Mouse (Mus musculus): ENCODE data around the gene Pmm1. TPM values are rescaled to one million over a fixed set of nuclear protein-coding genes. Genes with fewer than 3 reads are reported as not detected.

The Pmm1 gene
- polyA plus RNA-seq, 1 experiment from 2014 or later: 19.7 TPM

DNA sequence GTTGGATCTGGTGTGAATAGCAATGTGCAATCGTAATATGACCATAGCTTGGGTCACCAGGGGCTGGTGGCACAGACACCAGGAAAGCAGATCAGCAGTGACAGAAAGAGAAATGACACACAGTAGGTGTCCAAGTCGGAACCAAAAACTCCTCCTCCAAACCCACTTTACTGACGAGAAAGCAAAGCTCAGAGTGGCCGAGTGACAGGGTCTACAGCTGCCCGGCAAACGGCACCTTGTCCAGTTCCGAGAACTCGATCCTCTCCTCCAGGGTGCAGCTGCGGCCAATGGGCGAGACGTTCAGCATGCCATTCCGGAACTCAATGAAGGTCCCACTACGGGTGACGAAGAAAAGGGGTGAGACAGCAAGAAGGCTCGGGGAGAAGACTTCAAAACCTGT is 5.3 kb downstream of the Pmm1 start:
- H3K27me3 ChIP-seq (ENCODE audit: control insufficient read depth, insufficient read depth, low read length): no peaks in the 10 kb centered on the region
- no peak overlapping the region for H3K27ac ChIP-seq (replicated peaks in 1 of 2; ENCODE audit: control insufficient read depth in 1 of 2, insufficient read depth in 1 of 2, low read depth in 2 of 2, low read length in 2 of 2)
- 90% methylated on average over 15 of the region's 15 CpGs for WGBS
- no peaks in the 10 kb centered on the region for H3K9me3 ChIP-seq (ENCODE audit: control insufficient read depth, low read length)
- 0 out of 4 replicates have a peak, but pooled peaks cover 0 to 6% of the 10 kb centered on the region in 2 experiments for H3K4me1 ChIP-seq (ENCODE audit: control insufficient read depth in 2 of 2, insufficient read depth in 2 of 2, low read length in 2 of 2)
- no peak overlapping the region for H3K4me3 ChIP-seq (ENCODE audit: control insufficient read depth in 1 of 2, insufficient read depth in 1 of 2, low read depth in 1 of 2, low read length in 2 of 2)
- H3K4me2 ChIP-seq (ENCODE audit: low read length): no peak overlapping the region
- H3K9ac ChIP-seq (ENCODE audit: low read length): no peak overlapping the region
- ATAC-seq (ENCODE audit: insufficient number of reproducible peaks, insufficient read depth, low FRiP score, low read depth): no peak
- peaks cover 21% of the 10 kb centered on the region for H3K36me3 ChIP-seq (ENCODE audit: control insufficient read depth, insufficient read depth, low read length)

DNA sequence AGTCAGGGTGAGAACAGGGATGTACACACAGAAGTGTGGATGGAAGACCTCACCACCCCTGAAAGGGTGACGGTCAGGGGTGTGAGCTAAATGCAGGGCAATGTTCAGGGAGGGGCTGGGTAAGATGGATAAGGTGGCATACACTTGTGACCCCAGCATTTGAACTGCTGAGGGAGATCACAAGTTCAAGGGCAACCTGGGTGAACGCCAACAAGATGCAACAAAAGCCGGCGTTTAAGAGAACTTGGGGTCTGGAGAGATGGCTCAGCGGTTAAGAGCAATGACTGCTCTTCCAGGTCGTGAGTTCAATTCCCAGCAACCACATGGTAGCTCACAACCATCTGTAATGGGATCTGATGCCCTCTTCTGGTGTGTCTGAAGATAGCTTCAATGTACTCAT is 6.0 kb downstream of the Pmm1 start:
- no peaks in the 10 kb centered on the region for H3K9me3 ChIP-seq (ENCODE audit: control insufficient read depth, low read length)
- H3K27me3 ChIP-seq (ENCODE audit: control insufficient read depth, insufficient read depth, low read length): no peaks in the 10 kb centered on the region
- no peak for ATAC-seq (ENCODE audit: insufficient number of reproducible peaks, insufficient read depth, low FRiP score, low read depth)
- H3K27ac ChIP-seq (replicated peaks in 1 of 2; ENCODE audit: control insufficient read depth in 1 of 2, insufficient read depth in 1 of 2, low read depth in 2 of 2, low read length in 2 of 2): no peak overlapping the region
- 0 out of 4 replicates have a peak, but pooled peaks cover 0 to 5% of the 10 kb centered on the region in 2 experiments for H3K4me1 ChIP-seq (ENCODE audit: control insufficient read depth in 2 of 2, insufficient read depth in 2 of 2, low read length in 2 of 2)
- no peak overlapping the region for H3K9ac ChIP-seq (ENCODE audit: low read length)
- H3K36me3 ChIP-seq (ENCODE audit: control insufficient read depth, insufficient read depth, low read length): peaks cover 21% of the 10 kb centered on the region
- H3K4me2 ChIP-seq (ENCODE audit: low read length): no peak overlapping the region
- 92% methylated on average over 6 of the region's 6 CpGs for WGBS
- no peak overlapping the region for H3K4me3 ChIP-seq (ENCODE audit: control insufficient read depth in 1 of 2, insufficient read depth in 1 of 2, low read depth in 1 of 2, low read length in 2 of 2)

DNA sequence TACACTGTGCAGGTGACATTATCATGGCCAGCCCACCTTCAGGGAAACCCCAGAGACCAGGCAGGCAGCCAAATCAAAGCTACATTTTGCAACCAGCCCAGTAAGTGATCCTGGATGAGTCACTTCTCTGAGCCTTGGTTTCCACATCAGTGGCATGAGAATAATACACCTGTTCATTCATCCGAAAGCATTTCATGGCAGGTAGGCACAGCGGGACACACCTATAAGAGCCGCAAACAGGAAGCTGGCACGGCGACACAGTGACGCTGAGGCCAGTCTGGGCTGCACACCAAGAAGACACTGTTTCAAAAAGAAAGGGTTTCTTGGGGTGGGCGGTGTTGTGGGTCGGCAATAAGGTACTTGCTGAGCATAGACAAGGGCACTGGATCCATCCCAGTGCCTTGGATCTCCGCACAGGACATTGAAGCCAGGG is 6.6 kb downstream of the Pmm1 start:
- no peak overlapping the region for H3K9ac ChIP-seq (ENCODE audit: low read length)
- H3K4me1 ChIP-seq (ENCODE audit: control insufficient read depth in 2 of 2, insufficient read depth in 2 of 2, low read length in 2 of 2): no peaks in the 10 kb centered on the region
- H3K4me3 ChIP-seq (ENCODE audit: control insufficient read depth in 1 of 2, insufficient read depth in 1 of 2, low read depth in 1 of 2, low read length in 2 of 2): no peak overlapping the region
- peaks cover 21% of the 10 kb centered on the region for H3K36me3 ChIP-seq (ENCODE audit: control insufficient read depth, insufficient read depth, low read length)
- no peak overlapping the region for H3K4me2 ChIP-seq (ENCODE audit: low read length)
- 95% methylated on average over 9 of the region's 9 CpGs for WGBS
- no peaks in the 10 kb centered on the region for H3K9me3 ChIP-seq (ENCODE audit: control insufficient read depth, low read length)
- no peak for ATAC-seq (ENCODE audit: insufficient number of reproducible peaks, insufficient read depth, low FRiP score, low read depth)
- H3K27me3 ChIP-seq (ENCODE audit: control insufficient read depth, insufficient read depth, low read length): no peaks in the 10 kb centered on the region
- H3K27ac ChIP-seq (replicated peaks in 1 of 2; ENCODE audit: control insufficient read depth in 1 of 2, insufficient read depth in 1 of 2, low read depth in 2 of 2, low read length in 2 of 2): no peak overlapping the region

DNA sequence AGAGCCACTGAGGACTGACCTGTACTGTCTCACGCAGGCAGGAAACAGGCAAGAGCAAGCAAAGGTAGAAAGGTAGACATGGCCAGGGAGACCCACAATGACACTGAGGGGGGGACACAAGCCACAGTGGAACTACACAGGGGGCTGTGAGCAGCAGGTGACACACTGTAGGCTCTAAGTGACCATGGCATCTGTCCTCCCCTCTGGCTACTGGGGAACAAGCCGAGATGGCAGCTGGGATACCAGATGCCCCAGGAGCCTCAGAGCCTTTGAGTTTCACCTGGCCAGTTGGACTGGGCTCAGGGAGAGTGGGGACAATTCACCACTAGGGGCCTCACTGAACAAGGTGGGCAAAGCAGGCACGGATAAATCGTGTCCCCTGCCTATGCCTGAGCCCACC is 8.4 kb downstream of the Pmm1 start:
- 77% methylated on average over 4 of the region's 4 CpGs for WGBS
- no peak overlapping the region for H3K27ac ChIP-seq (replicated peaks in 1 of 2; ENCODE audit: control insufficient read depth in 1 of 2, insufficient read depth in 1 of 2, low read depth in 2 of 2, low read length in 2 of 2)

DNA sequence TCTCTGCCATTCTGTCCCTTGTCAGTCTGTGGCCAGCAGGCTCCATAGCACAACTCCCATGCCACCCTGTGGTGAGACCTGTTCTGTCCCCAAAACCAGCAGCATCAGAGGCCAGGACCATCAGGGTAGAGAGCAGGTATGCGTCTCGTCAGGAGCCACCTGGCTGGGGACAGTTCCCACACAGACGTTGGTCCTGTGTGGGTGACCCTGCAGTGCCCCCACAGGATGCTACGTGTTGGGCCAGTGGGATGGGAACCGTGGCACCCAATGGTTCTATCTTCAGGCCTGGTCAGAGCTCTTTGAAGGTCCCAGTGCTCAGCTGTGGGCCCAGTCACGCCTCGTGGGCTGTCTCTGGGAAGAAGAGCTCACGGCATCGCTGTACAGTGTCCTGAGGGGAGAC is 9.6 kb downstream of the Pmm1 start:
- no peak overlapping the region for H3K4me3 ChIP-seq (ENCODE audit: control insufficient read depth in 1 of 2, insufficient read depth in 1 of 2, low read depth in 1 of 2, low read length in 2 of 2)
- H3K27me3 ChIP-seq (ENCODE audit: control insufficient read depth, insufficient read depth, low read length): no peaks in the 10 kb centered on the region
- no peak for ATAC-seq (ENCODE audit: insufficient number of reproducible peaks, insufficient read depth, low FRiP score, low read depth)
- no peaks in the 10 kb centered on the region for H3K9me3 ChIP-seq (ENCODE audit: control insufficient read depth, low read length)
- no peak overlapping the region for H3K9ac ChIP-seq (ENCODE audit: low read length)
- peaks cover 21% of the 10 kb centered on the region for H3K36me3 ChIP-seq (ENCODE audit: control insufficient read depth, insufficient read depth, low read length)
- H3K27ac ChIP-seq (replicated peaks in 1 of 2; ENCODE audit: control insufficient read depth in 1 of 2, insufficient read depth in 1 of 2, low read depth in 2 of 2, low read length in 2 of 2): no peak overlapping the region
- no peak overlapping the region for H3K4me2 ChIP-seq (ENCODE audit: low read length)
- WGBS: 88% methylated on average over 9 of the region's 9 CpGs
- no peaks in the 10 kb centered on the region for H3K4me1 ChIP-seq (ENCODE audit: control insufficient read depth in 2 of 2, insufficient read depth in 2 of 2, low read length in 2 of 2)

More for the DNA sequence above, 8.4 kb downstream of the Pmm1 start:
- no peak overlapping the region for H3K4me3 ChIP-seq (ENCODE audit: control insufficient read depth in 1 of 2, insufficient read depth in 1 of 2, low read depth in 1 of 2, low read length in 2 of 2)
- H3K9ac ChIP-seq (ENCODE audit: low read length): no peak overlapping the region
- peaks cover 21% of the 10 kb centered on the region for H3K36me3 ChIP-seq (ENCODE audit: control insufficient read depth, insufficient read depth, low read length)
- no peak overlapping the region for H3K4me2 ChIP-seq (ENCODE audit: low read length)
- no peak for ATAC-seq (ENCODE audit: insufficient number of reproducible peaks, insufficient read depth, low FRiP score, low read depth)
- no peaks in the 10 kb centered on the region for H3K27me3 ChIP-seq (ENCODE audit: control insufficient read depth, insufficient read depth, low read length)
- H3K4me1 ChIP-seq (ENCODE audit: control insufficient read depth in 2 of 2, insufficient read depth in 2 of 2, low read length in 2 of 2): no peaks in the 10 kb centered on the region
- H3K9me3 ChIP-seq (ENCODE audit: control insufficient read depth, low read length): no peaks in the 10 kb centered on the region

DNA sequence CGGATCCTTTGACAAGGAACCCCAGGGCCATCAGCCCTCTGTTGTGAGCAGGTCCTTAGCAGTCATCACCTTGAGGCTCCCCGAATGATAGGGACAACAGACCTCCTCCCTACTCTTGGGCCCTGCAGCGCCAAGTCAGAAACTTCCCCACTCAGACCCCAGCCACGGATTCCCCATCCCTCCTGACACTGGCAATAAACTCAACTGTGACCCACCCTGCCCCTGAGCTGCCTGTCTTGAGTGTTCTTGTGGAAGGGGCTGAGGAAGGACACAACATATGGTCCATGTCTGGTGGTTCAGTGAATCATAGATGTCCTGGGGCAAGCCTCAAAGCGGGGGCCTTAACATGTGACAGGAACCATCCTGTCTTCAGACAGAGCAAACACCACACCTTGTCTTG is 10.0 kb downstream of the Pmm1 start:
- H3K4me3 ChIP-seq (ENCODE audit: control insufficient read depth in 1 of 2, insufficient read depth in 1 of 2, low read depth in 1 of 2, low read length in 2 of 2): no peak overlapping the region
- no peak overlapping the region for H3K4me2 ChIP-seq (ENCODE audit: low read length)
- H3K36me3 ChIP-seq (ENCODE audit: control insufficient read depth, insufficient read depth, low read length): peaks cover 21% of the 10 kb centered on the region
- no peaks in the 10 kb centered on the region for H3K27me3 ChIP-seq (ENCODE audit: control insufficient read depth, insufficient read depth, low read length)
- H3K4me1 ChIP-seq (ENCODE audit: control insufficient read depth in 2 of 2, insufficient read depth in 2 of 2, low read length in 2 of 2): no peaks in the 10 kb centered on the region
- H3K9ac ChIP-seq (ENCODE audit: low read length): no peak overlapping the region
- H3K27ac ChIP-seq (replicated peaks in 1 of 2; ENCODE audit: control insufficient read depth in 1 of 2, insufficient read depth in 1 of 2, low read depth in 2 of 2, low read length in 2 of 2): no peak overlapping the region
- WGBS: 82% methylated on average over 5 of the region's 5 CpGs
- H3K9me3 ChIP-seq (ENCODE audit: control insufficient read depth, low read length): no peaks in the 10 kb centered on the region
- ATAC-seq (ENCODE audit: insufficient number of reproducible peaks, insufficient read depth, low FRiP score, low read depth): no peak

DNA sequence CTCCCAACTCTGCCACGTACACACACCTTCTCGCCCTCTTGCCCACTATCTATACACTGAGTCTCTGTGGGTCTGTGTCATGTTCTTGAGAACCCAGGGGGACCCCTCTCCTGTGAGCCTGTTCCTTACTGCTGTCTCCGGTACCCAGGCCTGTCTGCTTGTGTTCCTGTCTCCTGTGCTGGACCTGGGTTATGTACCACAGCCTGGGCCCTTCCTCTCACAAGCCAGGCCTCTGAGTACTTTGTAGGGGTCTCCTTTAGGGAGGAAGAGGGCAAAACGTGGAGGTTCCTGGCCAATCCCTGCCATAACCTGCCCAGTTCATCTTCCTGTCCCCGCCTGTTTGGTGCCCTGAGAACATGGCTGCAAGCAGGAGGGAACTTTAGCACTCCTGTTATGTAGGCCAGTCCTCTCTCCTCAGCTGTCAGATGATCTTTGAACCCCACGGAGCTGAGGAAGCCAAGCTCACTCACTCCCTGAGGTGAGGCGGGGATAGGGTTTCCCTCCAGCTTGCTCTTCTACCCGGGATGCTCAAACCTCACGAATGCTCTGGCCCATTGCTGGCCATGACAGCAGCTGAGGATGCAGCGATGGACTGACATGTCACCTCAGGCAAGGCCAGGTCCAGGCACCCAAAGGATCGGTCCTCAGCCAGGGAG is 11.1 kb downstream of the Pmm1 start:
- no peak overlapping the region for H3K27ac ChIP-seq (replicated peaks in 1 of 2; ENCODE audit: control insufficient read depth in 1 of 2, insufficient read depth in 1 of 2, low read depth in 2 of 2, low read length in 2 of 2)
- no peak overlapping the region for H3K9ac ChIP-seq (ENCODE audit: low read length)
- H3K9me3 ChIP-seq (ENCODE audit: control insufficient read depth, low read length): no peaks in the 10 kb centered on the region
- 73% methylated on average over 11 of the region's 11 CpGs for WGBS
- no peaks in the 10 kb centered on the region for H3K4me1 ChIP-seq (ENCODE audit: control insufficient read depth in 2 of 2, insufficient read depth in 2 of 2, low read length in 2 of 2)
- no peaks in the 10 kb centered on the region for H3K27me3 ChIP-seq (ENCODE audit: control insufficient read depth, insufficient read depth, low read length)
- no peak overlapping the region for H3K4me2 ChIP-seq (ENCODE audit: low read length)
- ATAC-seq (ENCODE audit: insufficient number of reproducible peaks, insufficient read depth, low FRiP score, low read depth): no peak
- peaks cover 14% of the 10 kb centered on the region for H3K36me3 ChIP-seq (ENCODE audit: control insufficient read depth, insufficient read depth, low read length)
- no peak overlapping the region for H3K4me3 ChIP-seq (ENCODE audit: control insufficient read depth in 1 of 2, insufficient read depth in 1 of 2, low read depth in 1 of 2, low read length in 2 of 2)

DNA sequence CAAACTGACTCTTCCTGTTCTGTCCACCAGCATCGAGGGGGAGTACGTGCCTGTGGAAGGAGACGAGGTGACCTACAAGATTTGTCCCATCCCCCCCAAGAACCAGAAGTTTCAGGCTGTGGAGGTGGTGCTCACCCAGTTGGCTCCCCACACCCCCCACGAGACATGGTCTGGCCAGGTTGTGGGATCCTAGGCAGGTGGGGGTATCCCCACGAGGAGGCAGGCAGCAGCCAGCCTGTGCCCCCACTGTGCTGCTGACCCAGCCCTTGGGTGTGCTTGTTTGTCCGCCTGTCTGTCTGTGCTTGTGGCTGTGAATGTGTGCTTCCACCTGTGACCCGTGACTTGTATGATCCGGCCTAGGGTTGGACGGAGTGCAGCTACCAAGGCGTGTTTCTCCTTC is 11.7 kb downstream of the Pmm1 start:
- no peaks in the 10 kb centered on the region for H3K9me3 ChIP-seq (ENCODE audit: control insufficient read depth, low read length)
- no peak for ATAC-seq (ENCODE audit: insufficient number of reproducible peaks, insufficient read depth, low FRiP score, low read depth)
- no peak overlapping the region for H3K9ac ChIP-seq (ENCODE audit: low read length)
- no peak overlapping the region for H3K27ac ChIP-seq (replicated peaks in 1 of 2; ENCODE audit: control insufficient read depth in 1 of 2, insufficient read depth in 1 of 2, low read depth in 2 of 2, low read length in 2 of 2)
- no peaks in the 10 kb centered on the region for H3K27me3 ChIP-seq (ENCODE audit: control insufficient read depth, insufficient read depth, low read length)
- no peak overlapping the region for H3K4me2 ChIP-seq (ENCODE audit: low read length)
- 81% methylated on average over 10 of the region's 10 CpGs for WGBS
- peaks cover 9% of the 10 kb centered on the region; the same call in 1 of the 2 replicates for H3K36me3 ChIP-seq (ENCODE audit: control insufficient read depth, insufficient read depth, low read length)
- H3K4me1 ChIP-seq (ENCODE audit: control insufficient read depth in 2 of 2, insufficient read depth in 2 of 2, low read length in 2 of 2): no peaks in the 10 kb centered on the region
- H3K4me3 ChIP-seq (ENCODE audit: control insufficient read depth in 1 of 2, insufficient read depth in 1 of 2, low read depth in 1 of 2, low read length in 2 of 2): no peak overlapping the region

Data from heart, embryonic 14.5 days (tissue).